Mouse (Mus musculus) midbrain, embryonic 14.5 days (tissue): ENCODE data around the gene Imp3. TPM values are rescaled to one million over a fixed set of nuclear protein-coding genes. Genes with fewer than 3 reads are reported as not detected.

Experiments used
- ATAC-seq: fragments of 200-750 bp; cut with Nextera tagmentation; 2 replicates; pipeline ENCODE4 v1.8.0; 2017; ENCODE audit warnings: moderate number of reproducible peaks, moderate library complexity; ENCODE audit not compliant: low FRiP score, low TSS enrichment
- DNase-seq: peaks from one replicate; pipeline ENCODE4 v3.0.0-alpha.2; 2015
- H3K27ac ChIP-seq: fragments of 300-500 bp; sonication (generic); replicated peaks from 2 replicates; pipeline ENCODE4 v1.5.1; 2014; ENCODE audit warnings: mild to moderate bottlenecking, low read depth, low read length, moderate library complexity
- H3K27me3 ChIP-seq: fragments of 300-500 bp; sonication (generic); 2 replicates; pipeline ENCODE4 v1.6.1; 2014; ENCODE audit warnings: low read length, control low read depth, mixed read lengths; ENCODE audit not compliant: control insufficient read depth, insufficient read depth
- H3K36me3 ChIP-seq: fragments of 300-500 bp; sonication (generic); 2 replicates; pipeline ENCODE4 v1.6.1; 2014; ENCODE audit warnings: low read length, control low read depth; ENCODE audit not compliant: control insufficient read depth, insufficient read depth
- H3K4me1 ChIP-seq: fragments of 300-500 bp; sonication (generic); 2 replicates; pipeline ENCODE4 v1.6.1; 2014; ENCODE audit warnings: mild to moderate bottlenecking, antibody characterized with exemption, low read length, control low read depth; ENCODE audit not compliant: control insufficient read depth, insufficient read depth
- H3K4me2 ChIP-seq: fragments of 300-500 bp; sonication (generic); 2 replicates; pipeline ENCODE4 v1.6.1; 2014; ENCODE audit warnings: mild to moderate bottlenecking, low read length, moderate library complexity
- H3K4me3 ChIP-seq: fragments of 300-500 bp; sonication (generic); replicated peaks from 2 replicates; pipeline ENCODE4 v1.5.1; 2014; ENCODE audit warnings: low read depth, low read length
- H3K9ac ChIP-seq: fragments of 300-500 bp; sonication (generic); replicated peaks from 2 replicates; pipeline ENCODE4 v1.6.1; 2014; ENCODE audit warnings: mild to moderate bottlenecking, low read length, moderate library complexity
- H3K9me3 ChIP-seq: fragments of 300-500 bp; sonication (generic); 2 replicates; pipeline ENCODE4 v1.6.1; 2016; ENCODE audit warnings: low read length, control low read depth, mixed read lengths; ENCODE audit not compliant: control insufficient read depth
- WGBS: fragments of 180-500 bp; shearing (Covaris S2); extraction: QIAGEN DNeasy Blood & Tissue Kit; methylation state at CpG from one replicate; pipeline ENCODE4 v1.1.7; 2014; 5-methylcytosine and 5-hydroxymethylcytosine counted together
- polyA plus RNA-seq: library from polyadenylated mRNA; unstranded; fragments of >200 nt; fragmentation: Nextera tagmentation; extraction: Ambion mirVana; gene quantifications from 2 replicates; pipeline ENCODE4 v1.2.1, GENCODE M21; 2014

Gene Imp3
- polyA plus RNA-seq, 1 experiment from 2014 or later, result 69.6 TPM

- no peaks in the 10 kb centered on the region for H3K27me3 ChIP-seq
- no peak overlapping the region for H3K4me3 ChIP-seq
- no peaks in the 10 kb centered on the region for H3K4me1 ChIP-seq
- H3K36me3 ChIP-seq, result no peaks in the 10 kb centered on the region
- 90% methylated on average over 9 of the region's 9 CpGs for WGBS
- ATAC-seq (no peak), DNase-seq (no peak)
- H3K9me3 ChIP-seq, result no peaks in the 10 kb centered on the region
- no peak overlapping the region for H3K27ac ChIP-seq
- H3K9ac ChIP-seq, result no peak overlapping the region
- H3K4me2 ChIP-seq, result no peak overlapping the region
Measured at GRCm38 (mm10) chr9:56913991-56914390, 23.3 kb upstream of the Imp3 start.

- DNase-seq (no peak), ATAC-seq (no peak)
- 95% methylated on average over 1 of the region's 1 CpGs for WGBS
- H3K36me3 ChIP-seq, result no peaks in the 10 kb centered on the region
- H3K27ac ChIP-seq, result no peak overlapping the region
- no peaks in the 10 kb centered on the region for H3K4me1 ChIP-seq
- no peak overlapping the region for H3K4me3 ChIP-seq
- H3K4me2 ChIP-seq, result no peak overlapping the region
- no peak overlapping the region for H3K9ac ChIP-seq
- H3K27me3 ChIP-seq, result no peaks in the 10 kb centered on the region
- no peaks in the 10 kb centered on the region for H3K9me3 ChIP-seq
Measured at GRCm38 (mm10) chr9:56915116-56915515, 22.2 kb upstream of the Imp3 start.

- Histone ChIP-seq H3K4me2 (no peak overlapping the region), H3K9ac (no peak overlapping the region), H3K27me3 (no peaks in the 10 kb centered on the region), H3K4me1 (no peaks in the 10 kb centered on the region), H3K27ac (no peak overlapping the region), H3K9me3 (no peaks in the 10 kb centered on the region), H3K4me3 (no peak overlapping the region), H3K36me3 (no peaks in the 10 kb centered on the region)
- DNase-seq, result no peak
- WGBS, result 91% methylated on average over 5 of the region's 5 CpGs
- no peak for ATAC-seq
Measured at GRCm38 (mm10) chr9:56915695-56916410, 21.4 kb upstream of the Imp3 start.

- Histone ChIP-seq H3K27ac (no peak overlapping the region), H3K36me3 (no peaks in the 10 kb centered on the region), H3K4me2 (no peak overlapping the region), H3K9me3 (no peaks in the 10 kb centered on the region), H3K4me3 (no peak overlapping the region), H3K4me1 (no peaks in the 10 kb centered on the region), H3K9ac (no peak overlapping the region), H3K27me3 (no peaks in the 10 kb centered on the region)
- 64% methylated on average over 2 of the region's 2 CpGs for WGBS
- ATAC-seq (no peak), DNase-seq (no peak)
Measured at GRCm38 (mm10) chr9:56917131-56917530, 20.1 kb upstream of the Imp3 start.

- Histone ChIP-seq H3K4me3 (no peak overlapping the region), H3K9ac (no peak overlapping the region), H3K4me1 (no peaks in the 10 kb centered on the region), H3K4me2 (no peak overlapping the region), H3K36me3 (no peaks in the 10 kb centered on the region), H3K27me3 (no peaks in the 10 kb centered on the region), H3K27ac (no peak overlapping the region), H3K9me3 (no peaks in the 10 kb centered on the region)
- DNase-seq (no peak), ATAC-seq (no peak)
- WGBS, result 93% methylated on average over 13 of the region's 13 CpGs
Measured at GRCm38 (mm10) chr9:56918466-56918865, 18.8 kb upstream of the Imp3 start.

GRCm38 (mm10) chr9:56922746-56923145, 14.5 kb upstream of the Imp3 start:
- Histone ChIP-seq H3K4me2 (no peak overlapping the region), H3K4me3 (no peak overlapping the region), H3K9me3 (no peaks in the 10 kb centered on the region), H3K36me3 (no peaks in the 10 kb centered on the region), H3K27me3 (no peaks in the 10 kb centered on the region), H3K27ac (no peak overlapping the region), H3K4me1 (peaks cover 27% of the 10 kb centered on the region), H3K9ac (no peak overlapping the region)
- 99% methylated on average over 4 of the region's 4 CpGs for WGBS
- DNase-seq (no peak), ATAC-seq (no peak)

- H3K36me3 ChIP-seq, result no peaks in the 10 kb centered on the region
- H3K27ac ChIP-seq, result no peak overlapping the region
- WGBS, result 70% methylated on average over 8 of the region's 8 CpGs
- H3K4me2 ChIP-seq, result peak overlapping the region; percentile 36
- no peak overlapping the region for H3K9ac ChIP-seq
- H3K9me3 ChIP-seq, result no peaks in the 10 kb centered on the region
- no peak for DNase-seq
- H3K4me1 ChIP-seq, result peaks cover 27% of the 10 kb centered on the region
- H3K4me3 ChIP-seq, result no peak overlapping the region
- ATAC-seq, result no peak
- H3K27me3 ChIP-seq, result no peaks in the 10 kb centered on the region
Measured at GRCm38 (mm10) chr9:56923841-56924650, 13.2 kb upstream of the Imp3 start.

- Histone ChIP-seq H3K4me3 (no peak overlapping the region), H3K9ac (no peak overlapping the region), H3K9me3 (no peaks in the 10 kb centered on the region), H3K27ac (no peak overlapping the region), H3K4me1 (peaks cover 27% of the 10 kb centered on the region), H3K27me3 (no peaks in the 10 kb centered on the region; the same call in 1 of the 2 replicates), H3K36me3 (no peaks in the 10 kb centered on the region), H3K4me2 (peak overlapping the region; percentile 36)
- DNase-seq, result peak; percentile 59
- 23% methylated on average over 7 of the region's 7 CpGs for WGBS
- no peak for ATAC-seq
Measured at GRCm38 (mm10) chr9:56924651-56925027, 12.6 kb upstream of the Imp3 start.
